In genomic region chr13:40857281-40857818, GRCm38 (mm10) we compare ENCODE assay signal across 25 mouse cellular contexts.
"Had no signal": no experiment of that assay in that cellular context is flagged by ENCODE, and none has a peak within 500 bp of the region (broad histone marks: within the 10 kb centered on the region; RNA-seq: fewer than 3 reads in every experiment).

No protein-coding gene starts in this region.

- H3K27ac ChIP-seq: gastrocnemius, adult 2 months; heart, adult 2 months; hindbrain, embryonic 10.5 days; hindbrain, embryonic 12.5 days; hindbrain, embryonic 14.5 days; intestine, embryonic 15.5 days; layer of hippocampus, adult 2 months; left cerebral cortex, adult 2 months; limb, embryonic 10.5 days; limb, embryonic 12.5 days; liver, embryonic 12.5 days had no signal

- H3K36me3 ChIP-seq: heart, embryonic 12.5 days; hindbrain, embryonic 10.5 days; hindbrain, embryonic 12.5 days; intestine, embryonic 15.5 days; limb, embryonic 10.5 days; limb, embryonic 12.5 days; liver, embryonic 12.5 days had no signal

- H3K9me3 ChIP-seq: heart, embryonic 12.5 days; hindbrain, embryonic 10.5 days; hindbrain, embryonic 12.5 days; intestine, embryonic 15.5 days; limb, embryonic 10.5 days; limb, embryonic 12.5 days; liver, embryonic 12.5 days had no signal

- H3K27me3 ChIP-seq: heart, embryonic 12.5 days; hindbrain, embryonic 12.5 days; intestine, embryonic 15.5 days; limb, embryonic 12.5 days; liver, embryonic 12.5 days had no signal

- DNase-seq: gastrocnemius, adult 2 months; gastrocnemius, postnatal 10 days; gastrocnemius, postnatal 25 days; heart, adult 2 months; heart, postnatal 10 days; heart, postnatal 4 days; kidney, adult 18-20 months; kidney, adult 8-10 months; kidney, postnatal 10 days; kidney, postnatal 25 days; kidney, postnatal 4 days; liver had no signal

- H3K4me2 ChIP-seq: heart, embryonic 12.5 days; hindbrain, embryonic 12.5 days; hindbrain, embryonic 14.5 days; intestine, embryonic 15.5 days; limb, embryonic 12.5 days; liver, embryonic 12.5 days had no signal

- H3K9ac ChIP-seq: heart, embryonic 12.5 days; hindbrain, embryonic 12.5 days; hindbrain, embryonic 14.5 days; intestine, embryonic 15.5 days; limb, embryonic 12.5 days; liver, embryonic 12.5 days had no signal

- H3K4me1 ChIP-seq: hindbrain, embryonic 12.5 days had no signal

- ATAC-seq: hindbrain, embryonic 16.5 days; inflammation-experienced regulatory T-cells, adult 6 months; intestine, embryonic 15.5 days; intestine, postnatal 0 days; liver, embryonic 12.5 days had no signal

- H3K4me3 ChIP-seq: gastrocnemius, adult 2 months; heart, adult 2 months; heart, embryonic 12.5 days; hindbrain, embryonic 10.5 days; hindbrain, embryonic 12.5 days; intestine, embryonic 15.5 days; layer of hippocampus, adult 2 months; left cerebral cortex, adult 2 months; limb, embryonic 10.5 days; limb, embryonic 12.5 days; liver, embryonic 12.5 days had no signal
